Mouse (Mus musculus) neural tube, embryonic 10.5 days (tissue): Measurements from ENCODE around the gene Esr1.

Experiments
- DNase-seq: peaks from one replicate; pipeline ENCODE4 v3.0.0-alpha.2; 2017; ENCODE audit warnings: low spot score; ENCODE audit errors: extremely low spot score

Esr1 gene

GRCm38 (mm10) chr10:4830592-4830991 is 219.2 kb downstream of the Esr1 start:
- no peak for DNase-seq

DNA sequence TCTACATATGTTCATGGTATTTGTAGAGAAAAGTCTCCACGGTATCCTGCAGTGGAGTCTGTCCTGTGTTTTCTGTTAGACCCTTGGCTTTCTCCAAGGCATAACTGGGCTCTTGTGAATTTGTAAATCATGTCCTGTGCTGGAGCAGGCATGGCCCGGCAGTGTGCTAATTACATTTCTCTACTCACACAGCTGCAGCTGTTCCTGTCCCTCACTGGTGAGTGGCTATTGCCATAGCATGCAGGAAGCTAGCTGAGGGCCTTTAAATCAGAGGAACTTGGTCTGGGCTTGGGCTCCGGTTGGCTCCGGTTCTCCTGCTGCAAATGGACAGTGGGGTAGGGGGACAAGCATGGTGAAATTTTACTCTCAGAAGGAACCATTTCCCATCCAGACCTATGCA is 226.7 kb downstream of the Esr1 start:
- DNase-seq, result no peak

GRCm38 (mm10) chr10:4841039-4841438 is 229.6 kb downstream of the Esr1 start:
- DNase-seq, result no peak

DNA sequence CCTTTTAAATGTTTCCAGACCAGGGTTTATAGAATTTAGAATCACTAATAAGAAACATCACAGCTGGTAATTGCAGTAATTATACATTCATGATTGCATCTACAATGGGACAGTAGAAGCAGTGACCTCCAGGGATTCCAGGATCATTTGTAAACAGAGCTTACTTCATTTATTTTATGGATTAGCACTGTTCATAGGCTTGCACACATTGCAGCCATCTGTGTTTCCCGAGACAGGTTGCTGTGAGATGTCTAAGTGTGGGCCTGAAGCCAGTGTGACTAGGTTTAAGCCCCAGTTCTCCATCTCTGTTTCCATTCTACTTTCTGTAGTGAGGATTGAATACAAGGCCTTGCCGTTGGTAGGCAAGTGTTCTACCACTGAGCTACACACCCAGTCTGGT is 236.1 kb downstream of the Esr1 start:
- no peak for DNase-seq

DNA sequence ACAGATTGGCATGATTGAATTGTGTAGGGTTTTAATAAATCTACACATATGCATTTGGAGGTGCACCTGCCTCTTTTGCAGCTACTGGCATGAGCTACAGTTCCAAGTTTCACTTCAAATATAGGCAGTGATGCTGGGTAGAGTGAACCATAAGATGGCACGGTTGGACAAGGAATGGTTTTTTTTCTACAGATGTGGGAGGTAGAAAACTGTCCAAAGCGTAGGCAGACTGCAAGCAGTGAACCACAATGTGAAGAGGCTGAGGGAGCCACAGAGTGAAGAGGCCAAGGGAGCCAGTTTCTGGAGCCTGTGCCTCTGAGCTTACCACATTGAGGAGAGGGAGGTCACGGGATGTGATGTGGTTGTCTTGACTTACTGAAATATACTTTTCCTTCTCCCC is 238.5 kb downstream of the Esr1 start:
- DNase-seq, result no peak

GRCm38 (mm10) chr10:4875076-4875737 is 263.8 kb downstream of the Esr1 start:
- DNase-seq, result no peak

- no peak for DNase-seq
These were observed 270.0 kb downstream of the Esr1 start for GRCm38 (mm10) chr10:4881391-4881790.

DNA sequence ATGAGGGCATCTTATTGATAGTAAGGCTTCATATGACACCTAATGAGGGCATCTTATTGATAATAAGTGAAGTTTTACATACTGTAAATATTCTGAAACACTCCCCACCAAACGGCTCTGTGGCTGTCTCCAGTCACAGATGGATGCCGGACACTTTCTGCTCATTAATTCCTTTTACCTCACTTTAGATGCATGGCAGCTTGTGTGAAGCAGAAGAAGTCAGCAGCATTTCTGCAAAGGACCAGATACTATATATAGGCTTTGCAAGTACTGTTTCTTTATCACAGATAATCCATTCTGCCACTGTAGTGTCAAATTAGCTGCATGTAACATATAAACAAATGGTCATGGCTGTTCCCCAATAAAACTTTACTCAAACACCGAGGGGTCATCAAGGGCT is 274.1 kb downstream of the Esr1 start:
- no peak for DNase-seq

GRCm38 (mm10) chr10:4885961-4886360 is 274.6 kb downstream of the Esr1 start:
- no peak for DNase-seq

DNA sequence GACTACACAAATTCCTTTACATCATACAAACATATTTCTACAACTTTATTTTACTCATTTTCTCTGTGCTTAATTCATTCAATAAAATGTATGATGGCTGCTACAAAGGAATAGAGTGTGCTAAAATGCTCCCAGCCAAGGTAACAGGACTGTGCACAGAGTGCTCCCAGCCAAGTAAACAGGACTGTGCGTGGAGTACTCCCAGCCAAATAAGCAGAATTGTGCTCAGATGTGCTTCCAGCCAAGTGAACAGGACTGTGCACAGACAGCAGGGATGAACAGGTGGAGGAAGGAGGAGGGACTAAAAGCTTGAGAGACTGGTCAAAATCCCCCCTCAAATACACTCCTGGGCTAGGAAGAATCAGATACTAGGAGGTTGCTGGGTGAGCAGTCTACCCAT is 282.1 kb downstream of the Esr1 start:
- DNase-seq, result no peak

- DNase-seq, result no peak
These were observed 286.4 kb downstream of the Esr1 start for GRCm38 (mm10) chr10:4897789-4898188.

DNA sequence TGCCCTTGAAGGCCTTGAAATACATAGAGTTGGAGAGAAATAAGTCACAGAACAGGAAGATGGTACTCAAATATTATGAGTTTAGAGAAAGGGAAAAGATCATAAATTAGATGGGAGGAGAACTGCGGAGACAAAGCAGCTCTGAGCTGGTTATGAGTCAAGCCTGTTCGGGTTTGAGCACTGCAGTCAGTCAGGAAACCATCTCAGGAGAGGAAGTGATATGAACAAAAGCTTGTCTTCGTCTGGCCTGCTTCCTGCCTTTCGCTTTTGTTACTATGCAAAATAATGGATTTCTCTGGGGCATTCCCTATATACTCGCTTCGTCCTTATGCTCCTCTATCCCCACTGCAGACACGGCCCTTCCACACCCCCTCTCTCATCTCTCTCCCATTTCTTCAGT is 288.9 kb downstream of the Esr1 start:
- no peak for DNase-seq

GRCm38 (mm10) chr10:4909271-4909670 is 297.9 kb downstream of the Esr1 start:
- no peak for DNase-seq

DNA sequence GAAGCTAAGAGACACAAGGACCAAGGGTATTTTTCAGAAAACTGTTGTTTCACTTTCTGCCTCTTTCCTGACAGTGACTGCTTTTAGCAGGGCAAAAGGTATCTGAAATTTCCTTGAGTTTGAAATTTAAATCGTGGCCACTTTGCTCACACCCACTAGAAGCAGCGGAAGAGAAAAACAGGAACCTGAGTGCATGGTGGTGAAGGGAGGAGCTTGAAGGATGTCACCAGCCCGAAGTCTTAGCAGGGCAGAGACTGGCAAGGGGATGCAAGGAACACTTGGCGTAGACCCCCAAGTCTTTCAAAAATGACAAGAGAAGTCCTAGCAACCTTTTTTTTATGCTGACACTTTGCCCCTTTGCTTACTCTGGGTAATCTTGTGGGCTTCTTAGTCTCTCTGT is 299.1 kb downstream of the Esr1 start:
- DNase-seq, result no peak

GRCm38 (mm10) chr10:4919046-4919445 is 307.7 kb downstream of the Esr1 start:
- no peak for DNase-seq

DNA sequence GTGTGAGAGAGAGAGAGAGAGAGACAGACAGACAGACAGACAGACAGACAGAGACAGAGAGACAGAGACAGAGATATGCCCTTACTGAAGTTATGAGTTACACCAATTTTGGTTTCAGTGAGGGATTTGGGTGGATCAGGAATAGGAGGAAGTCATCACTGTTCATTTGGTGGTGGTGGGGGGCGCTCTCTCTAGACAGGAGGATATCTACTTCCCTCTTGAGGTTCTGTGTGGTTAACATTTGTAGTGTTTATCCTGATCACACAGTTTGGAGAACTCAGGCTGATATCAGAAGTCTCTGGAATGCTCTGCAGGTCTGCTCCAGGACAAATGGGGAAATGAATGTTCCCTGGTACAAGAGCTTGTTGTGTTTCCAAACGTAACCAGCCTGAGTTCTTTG is 312.2 kb downstream of the Esr1 start:
- DNase-seq, result no peak

- DNase-seq, result no peak
These were observed 313.0 kb downstream of the Esr1 start for GRCm38 (mm10) chr10:4924391-4924790.

DNA sequence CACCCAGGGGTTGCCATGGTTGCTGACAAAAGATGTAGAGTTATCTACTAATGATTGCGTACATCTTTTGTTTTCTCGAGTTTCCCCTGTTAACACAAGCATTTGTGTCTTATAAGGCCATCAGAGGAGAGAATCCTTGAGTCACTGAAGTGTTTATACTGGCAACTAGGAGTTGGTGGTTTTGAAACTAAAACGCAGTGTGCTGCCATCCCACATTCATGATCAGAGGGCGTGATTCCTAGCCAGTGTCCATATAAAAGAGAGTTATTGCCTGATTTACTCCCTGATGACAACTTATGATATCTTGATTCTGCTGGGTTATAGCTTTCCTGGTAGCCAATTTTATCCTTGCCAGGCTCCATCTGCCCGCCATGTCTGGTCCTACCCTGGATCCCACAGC is 331.8 kb downstream of the Esr1 start:
- no peak for DNase-seq

GRCm38 (mm10) chr10:4944725-4945124 is 333.3 kb downstream of the Esr1 start:
- DNase-seq, result no peak

DNA sequence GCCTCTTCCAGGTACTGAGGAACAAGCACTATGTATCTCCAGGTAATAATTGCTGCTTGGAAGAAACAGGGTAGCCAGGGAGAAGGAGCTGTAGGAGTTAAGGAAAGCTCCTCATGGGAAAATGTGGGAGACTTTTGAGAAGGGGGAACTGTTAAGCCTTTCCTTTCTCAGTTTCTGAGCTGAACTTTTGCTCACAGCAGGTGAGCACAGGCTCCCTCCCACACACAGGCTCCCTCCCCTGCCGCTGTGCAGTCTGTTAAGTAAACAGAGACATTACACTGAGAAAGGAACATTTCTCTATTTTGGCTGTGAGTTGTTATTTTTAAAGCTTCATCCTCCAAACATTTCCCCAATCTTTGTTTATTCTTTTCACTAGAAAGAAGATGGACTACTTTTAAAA is 354.4 kb downstream of the Esr1 start:
- no peak for DNase-seq

DNA sequence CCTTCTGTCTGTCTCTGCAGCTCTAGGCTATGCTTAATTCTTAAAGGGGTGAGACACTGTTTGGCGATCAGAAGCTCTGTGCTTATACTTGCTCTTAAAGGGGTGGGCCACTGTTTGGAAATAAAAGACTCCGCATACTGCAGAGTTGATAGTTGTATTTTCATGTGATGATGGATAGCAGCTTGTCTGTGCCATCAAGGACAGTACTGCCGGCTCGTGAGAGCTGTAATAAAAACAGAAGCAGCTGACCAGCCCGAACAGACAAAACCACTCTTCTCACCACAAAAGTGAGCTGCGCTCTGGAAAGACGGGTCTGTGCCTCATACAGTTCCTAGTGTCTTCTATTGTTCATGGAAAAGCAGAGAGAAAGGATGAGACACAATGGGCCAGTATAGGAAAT is 359.8 kb downstream of the Esr1 start:
- DNase-seq, result no peak

DNA sequence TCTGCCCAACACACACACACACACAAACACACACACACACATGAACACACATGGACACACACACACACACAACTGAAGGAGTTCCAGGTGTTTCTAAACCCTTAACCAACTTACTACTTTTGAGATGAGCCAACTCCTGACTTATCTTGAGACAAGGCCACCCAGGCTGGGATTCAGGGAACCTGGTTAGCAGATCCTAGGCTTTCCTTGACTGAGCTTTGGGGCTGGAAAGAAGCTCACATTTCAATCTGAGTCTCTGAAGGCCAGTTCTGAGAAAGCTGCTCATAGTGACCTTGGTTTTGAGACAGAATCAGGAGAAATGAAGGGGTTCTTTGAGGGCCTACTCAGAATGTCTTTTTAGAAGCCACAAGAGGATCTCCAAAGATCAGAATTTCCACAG is 360.2 kb downstream of the Esr1 start:
- DNase-seq, result no peak

DNA sequence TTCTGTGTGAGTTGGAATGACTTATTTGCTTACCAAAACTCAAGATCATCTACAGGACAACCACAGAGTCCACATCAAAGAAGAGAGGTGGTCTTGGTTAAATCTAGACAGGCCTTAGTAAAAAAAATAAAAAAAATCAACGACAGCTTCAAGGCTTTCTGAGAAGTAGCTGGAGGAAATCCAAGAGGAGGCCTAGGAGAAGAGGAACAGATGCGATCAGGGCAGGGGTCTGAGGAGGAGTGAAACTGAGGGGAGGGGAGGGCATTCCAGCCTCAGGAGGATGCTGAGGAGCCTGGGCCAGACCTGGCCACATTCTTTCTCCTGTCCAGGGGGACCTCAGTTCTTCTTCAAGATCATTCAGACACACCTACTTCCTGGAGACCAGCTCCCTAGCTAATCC is 360.6 kb downstream of the Esr1 start:
- DNase-seq, result no peak

- DNase-seq, result no peak
These were observed 362.9 kb downstream of the Esr1 start for GRCm38 (mm10) chr10:4974246-4974645.
